In the genomic region with DNA sequence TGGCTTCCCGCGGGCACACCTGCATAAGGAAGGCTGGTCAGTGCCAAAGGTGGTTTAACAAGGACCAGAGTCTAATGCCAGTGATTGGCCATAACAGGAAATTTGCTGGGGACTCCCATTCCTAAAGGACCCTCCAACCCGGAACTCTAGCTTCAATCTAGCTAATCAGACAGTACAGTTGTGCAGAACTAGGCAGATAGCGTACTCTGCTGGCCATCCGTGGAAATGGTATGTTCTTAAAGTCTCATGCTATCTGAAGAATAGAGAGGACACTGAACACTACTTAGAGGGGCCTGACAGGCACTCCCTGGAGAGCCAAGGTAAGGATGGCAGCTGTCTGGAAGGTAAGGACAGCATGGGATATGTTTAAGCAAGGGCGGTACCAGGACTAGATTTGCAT, we compare ENCODE assay signal across 14 mouse cellular contexts. TPM values are rescaled to one million over a fixed set of nuclear protein-coding genes. Genes with fewer than 3 reads are reported as not detected.
DNase-seq lines count a peak whose midpoint lies in the region; ATAC-seq and TF ChIP-seq lines count a peak whose summit lies in the region.
"Had no signal": no experiment of that assay in that cellular context is flagged by ENCODE, and none has a peak within 500 bp of the region (broad histone marks: within the 10 kb centered on the region; RNA-seq: fewer than 3 reads in every experiment).

No protein-coding gene starts in this region.

- intact Hi-C loops in heart, adult 2 months (cut with DNase I) = loop anchor here (10.0 kb wide), 1 partner anchor 383 kb away; a partner anchor contains a TSS
- intact Hi-C loops in heart, postnatal 14 days (cut with DNase I) = loop anchor here (5.0 kb wide), 1 partner anchor 256 kb away; no protein-coding TSS in a partner anchor
- intact Hi-C loops in left cerebral cortex, postnatal 4 days (cut with DNase I) = loop anchor here (10.0 kb wide), 1 partner anchor 383 kb away; a partner anchor contains a TSS

- TF ChIP-seq EP300 in heart, adult 2 months (IDR thresholded peaks at IDR 0.05; ENCODE audit: insufficient read depth, low read depth, low read length) = no peak

- no peak overlapping the region for H3K9ac ChIP-seq in heart, adult 2 months (ENCODE audit: low read depth, low read length)
- H3K9ac ChIP-seq in hindbrain, embryonic 13.5 days = no peak overlapping the region
- H3K9ac ChIP-seq: embryonic facial prominence, embryonic 15.5 days; heart, embryonic 13.5 days; lung, embryonic 15.5 days; midbrain, embryonic 13.5 days had no signal

- no peak overlapping the region for H3K4me2 ChIP-seq in hindbrain, embryonic 13.5 days
- H3K4me2 ChIP-seq: embryonic facial prominence, embryonic 15.5 days; heart, embryonic 13.5 days; lung, embryonic 15.5 days; midbrain, embryonic 13.5 days had no signal

- 83% methylated on average over 6 of the region's 6 CpGs for WGBS in heart, adult 2 months
- 87% methylated on average over 6 of the region's 6 CpGs for whole genome bisulfite sequencing in hindbrain, embryonic 13.5 days

- peaks cover 8% of the 10 kb centered on the region for H3K4me1 ChIP-seq in heart, adult 2 months (ENCODE audit: control insufficient read depth, insufficient read depth, low read length)
- peaks cover 82% of the 10 kb centered on the region for H3K4me1 ChIP-seq in E14TG2a.4 (replicated peaks; ENCODE audit: low read depth, low read length)
- H3K4me1 ChIP-seq in hindbrain, embryonic 13.5 days (replicated peaks) = peaks cover 15% of the 10 kb centered on the region

- no peaks in the 10 kb centered on the region for H3K79me2 ChIP-seq in heart, adult 2 months (replicated peaks; ENCODE audit: control insufficient read depth, insufficient read depth, low read length)

- H3K27ac ChIP-seq in heart, adult 2 months = no peak overlapping the region
- H3K27ac ChIP-seq in hindbrain, embryonic 13.5 days = no peak overlapping the region
- H3K27ac ChIP-seq: embryonic facial prominence, embryonic 15.5 days; heart, embryonic 13.5 days; lung, embryonic 15.5 days; midbrain, embryonic 13.5 days had no signal

- no peak for TF ChIP-seq POLR2A in heart, adult 2 months (IDR thresholded peaks at IDR 0.05; ENCODE audit: insufficient read depth, low read depth, low read length)

- peaks cover 1% of the 10 kb centered on the region; the same call in 1 of the 2 replicates for H3K36me3 ChIP-seq in heart, adult 2 months (ENCODE audit: control insufficient read depth, insufficient read depth, low read length)
- H3K36me3 ChIP-seq in E14TG2a.4 (ENCODE audit: insufficient read depth, low read length) = peaks cover 73% of the 10 kb centered on the region
- H3K36me3 ChIP-seq in hindbrain, embryonic 13.5 days = peaks cover 20% of the 10 kb centered on the region

- no peak for ATAC-seq in hindbrain, embryonic 13.5 days (ENCODE audit: low FRiP score)
- ATAC-seq: midbrain, embryonic 13.5 days had no signal

- TF ChIP-seq CTCF in heart, adult 2 months (IDR thresholded peaks at IDR 0.05) = peak; percentile 57
- TF ChIP-seq CTCF in E14TG2a.4 (conservative IDR thresholded peaks at IDR 0.05; ENCODE audit: low read length) = peak; percentile 59

- no peaks in the 10 kb centered on the region for H3K9me3 ChIP-seq in E14TG2a.4 (ENCODE audit: low read length)
- H3K9me3 ChIP-seq in hindbrain, embryonic 13.5 days = no peaks in the 10 kb centered on the region
- H3K9me3 ChIP-seq: embryonic facial prominence, embryonic 15.5 days; heart, embryonic 13.5 days; lung, embryonic 15.5 days; midbrain, embryonic 13.5 days had no signal

- no peaks in the 10 kb centered on the region for H3K27me3 ChIP-seq in heart, adult 2 months (ENCODE audit: control insufficient read depth, insufficient read depth, low read length)
- H3K27me3 ChIP-seq in E14TG2a.4 (ENCODE audit: insufficient read depth, low read length) = no peaks in the 10 kb centered on the region
- H3K27me3 ChIP-seq in hindbrain, embryonic 13.5 days = no peaks in the 10 kb centered on the region
- H3K27me3 ChIP-seq: embryonic facial prominence, embryonic 15.5 days; heart, embryonic 13.5 days; lung, embryonic 15.5 days; midbrain, embryonic 13.5 days had no signal

- no peak overlapping the region for H3K4me3 ChIP-seq in heart, adult 2 months
- no peak overlapping the region for H3K4me3 ChIP-seq in E14TG2a.4 (replicated peaks; ENCODE audit: low read length)
- H3K4me3 ChIP-seq in hindbrain, embryonic 13.5 days = no peak overlapping the region
- H3K4me3 ChIP-seq: embryonic facial prominence, embryonic 15.5 days; heart, embryonic 13.5 days; lung, embryonic 15.5 days; midbrain, embryonic 13.5 days had no signal

- no peak for DNase-seq in heart, adult 2 months
- no peak for DNase-seq in heart, postnatal 14 days
- peak; percentile 61 for DNase-seq in left cerebral cortex, postnatal 4 days
- DNase-seq in left cerebral cortex, adult 9 months (ENCODE audit: low spot score in 2 of 2) = no peak
- peak; percentile 72 to 75 for DNase-seq in cerebellum, postnatal 10 days
- no peak for DNase-seq in T-cell, adult 2 months (ENCODE audit: low spot score)
- DNase-seq: kidney, adult 11 months; thymus, postnatal 4 days had no signal

RNA-seq across cellular contexts. Expression of a gene that starts 8.8 kb away (rescaled TPM):
- 100 to 1,000 TPM; 137 to 154 TPM for total RNA-seq in heart, adult 2 months (2021)
- polyA plus RNA-seq in heart, adult 2 months (2012; rRNA removed) = 159 and 167 TPM in 2 replicates
- total RNA-seq in heart, postnatal 14 days (2021) = 100 to 1,000 TPM; 196 to 205 TPM
- 10 to 100 TPM; 15.0 to 17.6 TPM for total RNA-seq in left cerebral cortex, postnatal 4 days (2021)
- polyA plus RNA-seq in hindbrain, embryonic 13.5 days (2015; fragmentation: Nextera tagmentation; extraction: Ambion mirVana) = 16.7 and 17.7 TPM in 2 replicates

RNA-seq across cellular contexts. Expression of a gene that starts 17.1 kb away (rescaled TPM):
- 10 to 100 TPM; 41.7 to 42.8 TPM for total RNA-seq in heart, adult 2 months (2021)
- polyA plus RNA-seq in heart, adult 2 months (2012; rRNA removed) = 67.8 and 78.3 TPM in 2 replicates
- total RNA-seq in heart, postnatal 14 days (2021) = 10 to 100 TPM; 42.1 to 44.0 TPM
- 100 to 1,000 TPM; 163 to 165 TPM for total RNA-seq in left cerebral cortex, postnatal 4 days (2021)
- 55.8 and 58.4 TPM in 2 replicates for polyA plus RNA-seq in hindbrain, embryonic 13.5 days (2015; fragmentation: Nextera tagmentation; extraction: Ambion mirVana)

RNA-seq across cellular contexts. Expression of a gene that starts 27.0 kb away (rescaled TPM):
- total RNA-seq in heart, adult 2 months (2021) = 10 to 100 TPM; 23.4 to 23.6 TPM
- polyA plus RNA-seq in heart, adult 2 months (2012; rRNA removed) = 20.1 and 22.2 TPM in 2 replicates
- 10 to 100 TPM; 18.9 to 21.7 TPM for total RNA-seq in heart, postnatal 14 days (2021)
- 10 to 100 TPM; 15.5 to 20.3 TPM for total RNA-seq in left cerebral cortex, postnatal 4 days (2021)
- 3.3 and 4.1 TPM in 2 replicates for polyA plus RNA-seq in hindbrain, embryonic 13.5 days (2015; fragmentation: Nextera tagmentation; extraction: Ambion mirVana)

RNA-seq across cellular contexts. Expression of a gene that starts 43.5 kb away (rescaled TPM):
- total RNA-seq in heart, adult 2 months (2021) = under 1 TPM in 1 of 2 experiments, not detected in 1; 0.09 TPM
- 0.23 and 0.25 TPM in 2 replicates for polyA plus RNA-seq in heart, adult 2 months (2012; rRNA removed)
- total RNA-seq in heart, postnatal 14 days (2021) = under 1 TPM; 0.10 to 0.22 TPM
- 10 to 100 TPM; 14.6 to 15.4 TPM for total RNA-seq in left cerebral cortex, postnatal 4 days (2021)
- 0.61 and 0.62 TPM in 2 replicates for polyA plus RNA-seq in hindbrain, embryonic 13.5 days (2015; fragmentation: Nextera tagmentation; extraction: Ambion mirVana)

Comparison
In these comparisons a context has a peak if more than half of its experiments do, and no peak if none do; other contexts are left out.
1. DNase-seq: peak in left cerebral cortex, postnatal 4 days (single experiment) and cerebellum, postnatal 10 days (2 of 2); none in heart, adult 2 months (0 of 2), heart, postnatal 14 days (0 of 2), left cerebral cortex, adult 9 months (0 of 2) and T-cell, adult 2 months (single experiment).
2. RNA of a gene that starts 8.8 kb away (total RNA-seq): 196 to 205 TPM in heart, postnatal 14 days and 137 to 154 TPM in heart, adult 2 months; 15.0 to 17.6 TPM in left cerebral cortex, postnatal 4 days; every median in the first group is over 4 times any median in the second.